Mouse (Mus musculus) neural tube, embryonic 10.5 days (tissue): Measurements from ENCODE around the gene Unc5b.

ENCODE experiments used
- DNase-seq: peaks from one replicate; pipeline ENCODE4 v3.0.0-alpha.2; 2017; ENCODE audit warnings: low spot score; ENCODE audit errors: extremely low spot score

Gene Unc5b

GRCm38 (mm10) chr10:60800295-60801167, 30.9 kb downstream of the Unc5b start:
- no peak for DNase-seq

DNA sequence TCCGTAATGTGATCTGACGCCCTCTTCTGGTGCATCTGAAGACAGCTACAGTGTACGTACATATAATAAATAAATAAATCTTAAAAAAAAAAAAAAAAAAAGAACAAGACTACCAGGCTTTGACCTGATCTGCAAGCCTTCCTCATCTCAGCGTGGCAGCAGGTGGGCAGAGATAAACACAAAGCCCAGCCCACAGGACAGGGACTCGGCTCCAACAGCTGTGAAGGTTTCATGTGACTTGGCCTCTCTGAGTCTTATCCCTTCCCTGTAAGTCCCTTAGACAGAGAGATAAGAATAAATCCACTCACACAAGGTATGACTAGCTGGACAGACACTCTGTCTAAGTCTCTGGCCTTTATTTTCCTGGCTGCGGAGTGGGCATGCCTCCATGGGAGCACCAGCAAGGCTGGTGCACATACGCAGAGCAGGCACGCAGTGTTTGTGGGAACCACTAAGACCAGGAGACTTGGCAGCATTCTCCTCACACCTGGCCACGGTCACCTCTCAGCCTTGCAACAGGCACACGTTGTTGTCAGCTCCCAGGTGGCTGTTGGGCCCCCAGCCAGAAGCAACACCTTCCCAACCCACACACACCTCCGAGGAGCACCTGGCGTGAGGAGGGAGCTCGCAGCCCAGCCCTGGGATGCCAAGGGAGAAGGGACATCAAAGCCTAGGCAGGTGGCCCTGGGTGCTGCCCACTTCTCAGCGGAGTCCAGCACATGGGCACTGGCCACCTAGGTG, 33.5 kb downstream of the Unc5b start:
- DNase-seq = no peak

DNA sequence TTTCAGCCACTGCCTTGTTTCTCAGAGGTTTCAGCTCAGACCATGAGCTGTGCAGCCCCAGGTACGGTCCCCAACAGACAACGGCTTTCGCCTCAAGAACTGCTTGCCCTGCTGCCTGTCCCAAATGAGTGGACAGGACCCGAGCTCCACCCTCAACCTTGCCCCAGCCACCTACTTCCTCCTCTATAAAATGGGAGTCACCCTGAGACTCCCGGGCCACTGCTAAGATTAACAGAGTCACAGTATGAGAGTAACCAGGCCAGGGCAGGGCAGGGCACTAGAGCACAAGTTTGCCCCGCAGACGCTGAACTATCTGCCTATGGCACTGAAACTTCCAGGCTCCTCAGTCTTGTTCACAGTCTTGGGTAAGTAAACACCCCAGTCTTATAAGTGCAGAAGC, 34.9 kb downstream of the Unc5b start:
- no peak for DNase-seq

DNA sequence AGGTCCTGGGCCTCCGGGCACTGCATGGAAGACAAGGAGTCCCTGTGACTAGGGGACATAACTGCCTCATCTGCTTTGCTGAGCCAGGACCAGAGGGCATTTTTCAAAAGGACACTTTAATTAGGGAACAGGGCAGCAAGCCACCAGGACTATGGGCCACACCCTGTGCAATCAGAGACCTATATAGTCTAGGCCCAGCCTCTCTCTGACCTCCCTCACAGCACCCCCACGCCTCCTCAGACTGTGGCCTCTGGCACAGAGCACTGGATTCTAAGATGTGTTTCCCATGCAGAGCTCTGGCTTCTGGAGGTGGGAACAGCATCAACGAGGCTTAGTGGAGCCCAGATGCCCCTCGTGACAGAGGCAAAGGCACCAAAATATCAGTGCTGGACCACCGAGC, 35.4 kb downstream of the Unc5b start:
- DNase-seq = no peak

DNA sequence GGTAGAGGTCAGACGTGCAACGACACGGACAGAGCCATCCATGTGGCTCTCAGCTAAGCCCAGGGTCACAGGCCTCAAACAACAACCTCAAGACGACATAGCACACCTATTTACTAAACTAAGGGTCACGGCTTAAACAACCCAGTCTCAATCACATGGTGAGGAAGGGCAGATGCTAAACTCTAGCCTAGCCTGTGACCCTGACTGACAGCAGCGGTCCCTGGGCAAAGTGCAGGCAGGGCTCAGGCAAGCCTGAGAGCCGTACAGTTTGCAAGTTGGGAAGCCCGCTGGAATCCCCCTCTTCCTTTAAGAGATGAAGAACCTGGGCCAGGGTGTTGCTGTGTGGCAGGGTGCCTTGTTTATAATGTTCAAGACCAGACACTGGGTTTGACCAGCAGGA, 36.6 kb downstream of the Unc5b start:
- no peak for DNase-seq

DNA sequence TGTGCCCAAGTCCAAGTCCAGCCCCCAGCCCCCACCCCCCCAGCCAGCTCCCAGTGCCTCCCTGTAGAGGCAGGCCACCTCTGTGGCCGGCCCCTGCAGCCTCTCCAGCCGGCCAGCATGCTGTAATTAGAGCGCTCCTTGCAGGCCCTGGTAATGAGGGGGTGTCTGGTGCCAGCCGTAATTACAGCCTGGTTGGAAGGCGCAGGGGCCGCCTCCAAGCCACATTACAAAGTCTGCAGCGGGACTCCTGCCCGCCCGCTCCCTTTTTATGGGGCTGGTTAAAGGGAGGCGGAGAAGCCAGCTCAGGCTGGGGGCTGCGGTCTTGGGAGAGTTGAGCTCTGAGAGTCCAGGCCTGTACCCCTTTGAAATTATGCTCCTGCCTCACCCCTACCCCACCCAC, 37.0 kb downstream of the Unc5b start:
- DNase-seq = no peak

- no peak for DNase-seq
These were observed 38.5 kb downstream of the Unc5b start for GRCm38 (mm10) chr10:60792841-60793240.

DNA sequence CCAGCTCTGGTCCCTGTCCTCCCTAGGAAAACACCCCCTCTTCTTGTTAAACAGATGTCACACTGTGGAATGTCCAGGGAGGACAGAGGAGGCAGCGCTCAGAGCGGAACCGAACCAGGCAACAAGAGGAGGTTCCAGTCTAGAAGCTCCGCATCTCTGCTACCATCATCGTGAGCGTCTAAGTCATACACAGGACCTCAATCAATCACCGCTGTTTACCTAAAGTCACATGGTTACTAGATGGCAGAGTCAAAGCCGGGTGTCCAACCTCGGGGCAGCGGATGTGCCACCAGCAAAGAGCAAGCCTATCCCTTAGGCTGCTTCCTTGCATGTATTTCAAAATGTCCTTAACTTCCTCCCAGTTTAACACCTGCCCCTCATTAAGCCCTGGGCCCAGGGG, 39.0 kb downstream of the Unc5b start:
- no peak for DNase-seq

- no peak for DNase-seq
These were observed 40.5 kb downstream of the Unc5b start for GRCm38 (mm10) chr10:60790912-60791311.

GRCm38 (mm10) chr10:60787303-60788074, 43.9 kb downstream of the Unc5b start:
- DNase-seq = no peak

DNA sequence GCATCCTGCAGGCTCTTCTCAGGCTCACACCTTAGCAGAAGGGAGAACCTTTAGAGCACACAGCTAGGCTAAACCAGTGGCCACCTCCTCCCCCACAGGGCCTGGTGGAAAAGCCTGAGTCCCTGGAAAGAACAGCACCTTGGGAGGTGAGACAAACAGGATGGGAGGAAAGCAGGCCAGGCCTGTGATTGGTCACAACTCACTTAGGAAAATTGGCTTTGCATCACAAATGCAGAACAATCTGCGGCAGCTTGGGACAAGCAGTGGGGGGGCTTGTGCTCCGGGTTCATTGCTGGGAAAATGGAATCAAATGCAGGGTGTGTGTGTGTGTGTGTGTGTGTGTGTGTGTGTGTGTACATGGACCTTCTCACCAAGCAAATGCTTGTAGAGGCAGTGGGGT, 47.8 kb downstream of the Unc5b start:
- DNase-seq = no peak

DNA sequence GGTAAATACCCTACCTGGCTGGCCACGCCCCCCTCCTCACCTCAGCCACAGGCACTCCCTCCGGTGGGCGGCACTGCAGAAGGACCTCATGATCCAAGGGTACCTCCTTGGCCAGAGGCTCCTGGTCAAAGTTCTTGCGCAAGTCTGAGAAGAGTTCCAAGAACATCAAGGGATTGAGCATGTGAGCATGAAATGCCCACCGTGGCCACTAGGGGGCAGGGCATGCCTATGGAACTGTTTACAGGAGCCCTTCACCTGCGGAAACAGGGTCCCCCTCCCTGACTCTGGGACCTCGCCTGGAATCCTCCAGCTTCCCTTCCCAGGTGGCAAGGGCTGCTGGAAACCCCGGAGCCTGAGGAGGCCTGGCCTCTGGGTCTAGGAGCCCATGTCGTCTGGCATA, 51.8 kb downstream of the Unc5b start:
- peak; percentile 89 for DNase-seq

DNA sequence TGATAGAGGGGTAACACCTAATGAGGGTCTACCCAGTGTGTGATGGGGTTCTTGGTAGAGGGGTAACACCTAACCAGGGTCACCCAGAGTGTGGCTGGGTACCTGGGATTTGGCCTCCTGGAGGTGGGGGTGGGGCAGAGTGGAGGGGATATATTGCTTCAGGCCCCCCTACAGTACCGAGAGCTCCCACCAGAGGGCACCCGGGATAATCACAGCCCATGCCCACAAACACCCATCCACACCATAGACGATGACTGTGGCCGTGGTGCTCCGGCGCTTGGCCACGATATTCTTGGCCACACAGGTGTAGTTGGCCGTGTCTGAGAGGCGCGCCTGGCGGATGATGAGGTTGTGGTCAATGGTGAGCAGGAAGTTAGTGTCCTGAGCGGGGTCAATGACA, 52.8 kb downstream of the Unc5b start:
- peak; percentile 68 for DNase-seq

GRCm38 (mm10) chr10:60775473-60775872, 55.9 kb downstream of the Unc5b start:
- DNase-seq = no peak

DNA sequence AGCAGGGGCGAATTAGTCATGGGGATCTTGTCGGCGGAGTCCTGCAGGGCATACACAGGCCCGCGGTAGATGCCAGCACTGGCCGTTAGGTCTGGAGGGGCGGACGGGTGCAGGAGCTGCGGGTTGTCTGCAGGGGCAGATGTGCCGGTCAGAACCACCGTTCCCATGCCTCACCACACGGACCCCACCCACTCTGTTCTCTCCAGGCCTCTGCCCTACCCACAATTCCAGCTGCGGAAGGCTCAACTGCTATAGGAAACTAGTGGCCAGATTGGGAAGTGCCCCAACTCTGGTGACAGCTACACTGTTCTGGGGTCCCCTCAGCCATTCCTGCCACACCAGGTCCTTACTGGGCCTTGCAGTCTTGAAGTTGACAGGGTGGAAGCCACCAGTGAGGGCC, 56.8 kb downstream of the Unc5b start:
- DNase-seq = no peak

DNA sequence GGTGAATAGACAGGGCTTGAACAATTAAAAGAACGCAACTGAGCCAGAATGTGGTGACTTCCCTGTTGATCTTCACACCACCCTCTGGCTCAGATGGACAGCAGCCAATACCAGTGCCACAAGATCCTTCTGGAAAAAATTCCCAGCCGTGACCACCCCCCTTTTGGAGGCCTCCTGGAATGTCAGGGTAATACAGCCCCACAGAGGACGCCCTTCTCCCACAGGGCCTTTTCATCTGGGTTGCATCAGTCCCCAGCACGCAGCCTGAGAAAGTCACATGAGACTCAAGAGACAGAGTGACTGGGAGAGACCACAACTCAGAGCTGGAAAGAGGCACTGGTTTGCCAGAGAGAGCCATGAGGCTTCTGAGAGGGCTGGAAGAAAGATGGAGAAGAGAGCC, 60.5 kb downstream of the Unc5b start:
- no peak for DNase-seq

- no peak for DNase-seq
These were observed 62.8 kb downstream of the Unc5b start for GRCm38 (mm10) chr10:60768614-60769013.

- DNase-seq = no peak
These were observed 64.0 kb downstream of the Unc5b start for GRCm38 (mm10) chr10:60767400-60767799.

DNA sequence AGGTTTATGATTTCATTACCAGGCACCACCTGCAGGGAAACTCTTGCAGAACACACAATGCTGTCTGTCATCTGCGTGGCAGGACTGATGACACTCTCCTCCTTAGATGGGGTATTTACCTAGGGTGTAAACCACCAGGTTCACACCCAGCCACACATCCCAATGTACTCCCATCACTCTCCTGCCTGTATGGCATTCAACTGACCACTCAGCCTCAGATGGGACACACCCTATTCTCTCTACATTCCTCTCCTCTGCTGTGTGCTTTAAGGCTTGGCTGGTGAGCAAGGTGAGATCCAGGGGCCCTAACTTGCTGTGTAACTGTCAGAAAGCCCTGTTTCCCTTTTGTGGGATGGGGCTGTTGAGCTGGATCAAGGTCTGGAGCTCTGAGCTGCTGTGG, 69.3 kb downstream of the Unc5b start:
- no peak for DNase-seq

- peak; percentile 91 for DNase-seq
These were observed 71.0 kb downstream of the Unc5b start for GRCm38 (mm10) chr10:60760377-60760776.

DNA sequence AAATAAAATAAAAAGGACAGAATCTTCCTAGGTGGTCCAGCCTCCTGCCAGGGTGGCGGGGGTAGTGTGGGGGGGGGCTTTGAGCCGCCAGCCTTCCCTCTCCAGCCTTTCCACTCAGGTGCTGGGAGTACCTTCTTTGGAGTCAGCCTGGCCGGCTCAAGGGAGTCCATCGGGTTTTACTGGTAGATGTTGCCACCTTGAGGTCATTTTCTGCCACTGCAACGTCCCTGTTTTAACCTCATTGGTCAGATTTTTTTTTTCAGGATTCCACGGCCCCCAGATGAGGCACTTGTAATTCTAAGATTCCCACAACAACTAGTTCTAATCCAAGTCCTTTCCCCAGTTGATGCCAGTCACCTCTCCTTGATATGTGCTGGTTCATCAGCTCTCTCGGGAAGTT, 74.4 kb downstream of the Unc5b start:
- DNase-seq = peak; percentile 62

GRCm38 (mm10) chr10:60756146-60756545, 75.2 kb downstream of the Unc5b start:
- no peak for DNase-seq
